Mouse (Mus musculus): ENCODE measurements around the gene Pdgfb. TPM values are rescaled to one million over a fixed set of nuclear protein-coding genes. Genes with fewer than 3 reads are reported as not detected.

Pdgfb gene
- polyA plus RNA-seq, 1 experiment from 2014 or later, result 0.85 TPM

DNA sequence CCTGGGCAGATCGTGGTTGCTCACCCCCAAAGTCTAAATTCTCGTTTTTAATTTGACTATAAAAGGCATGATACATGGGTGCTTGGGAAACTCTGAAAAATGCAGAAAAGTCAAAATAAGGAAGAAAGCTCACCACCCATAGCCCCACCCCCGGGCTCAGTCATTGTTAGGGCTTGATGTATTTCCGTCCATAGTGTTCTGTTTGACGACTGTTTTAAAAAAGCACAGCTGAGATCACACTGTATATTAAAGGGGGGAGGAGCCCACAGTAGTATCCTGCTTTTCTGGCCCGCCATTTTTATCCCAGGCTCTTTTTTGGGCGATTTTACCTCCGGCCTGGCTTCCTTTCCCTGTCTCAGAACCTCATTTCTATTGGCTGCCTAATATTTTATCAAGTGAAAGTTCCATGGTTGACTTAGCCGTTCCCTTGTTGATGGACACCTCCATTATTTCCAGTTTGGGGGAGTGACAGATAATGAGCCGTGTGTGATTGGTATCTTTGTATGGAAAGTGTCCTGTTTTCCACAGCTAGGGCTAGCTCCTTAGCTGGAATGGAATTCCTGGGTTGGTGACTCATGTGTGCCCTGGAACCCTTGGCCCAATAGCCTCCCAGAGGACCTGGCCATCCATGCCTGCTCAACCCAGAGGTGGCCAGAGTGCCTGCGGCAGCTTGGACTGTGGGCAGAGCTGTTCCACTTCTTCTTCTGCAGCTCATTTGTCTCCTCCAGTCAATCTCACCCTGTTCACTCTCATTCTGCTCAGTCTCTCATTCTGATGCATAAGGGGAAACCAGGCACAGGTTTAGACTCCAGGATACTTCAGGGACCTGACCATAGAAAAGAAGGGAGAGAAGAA, 22.7 kb upstream of the Pdgfb start:
- ATAC-seq (no peak), DNase-seq (no peak)
- Histone ChIP-seq H3K9me3 (ENCODE audit: low read length) (no peaks in the 10 kb centered on the region), H3K27ac (ENCODE audit: low read depth) (no peak overlapping the region), H3K27me3 (ENCODE audit: insufficient read depth, low read length) (no peaks in the 10 kb centered on the region), H3K4me3 (ENCODE audit: low read depth, low read length) (no peak overlapping the region), H3K4me2 (ENCODE audit: low read depth, low read length) (no peak overlapping the region), H3K4me1 (ENCODE audit: insufficient read depth) (no peaks in the 10 kb centered on the region), H3K36me3 (replicated peaks; ENCODE audit: insufficient read depth, low read length) (no peaks in the 10 kb centered on the region), H3K9ac (replicated peaks) (no peak overlapping the region)
- WGBS (ENCODE audit: insufficient replicate concordance), result 70% methylated on average over 11 of the region's 11 CpGs
- TF ChIP-seq EP300 (IDR thresholded peaks at IDR 0.05; ENCODE audit: low read depth), result no peak

DNA sequence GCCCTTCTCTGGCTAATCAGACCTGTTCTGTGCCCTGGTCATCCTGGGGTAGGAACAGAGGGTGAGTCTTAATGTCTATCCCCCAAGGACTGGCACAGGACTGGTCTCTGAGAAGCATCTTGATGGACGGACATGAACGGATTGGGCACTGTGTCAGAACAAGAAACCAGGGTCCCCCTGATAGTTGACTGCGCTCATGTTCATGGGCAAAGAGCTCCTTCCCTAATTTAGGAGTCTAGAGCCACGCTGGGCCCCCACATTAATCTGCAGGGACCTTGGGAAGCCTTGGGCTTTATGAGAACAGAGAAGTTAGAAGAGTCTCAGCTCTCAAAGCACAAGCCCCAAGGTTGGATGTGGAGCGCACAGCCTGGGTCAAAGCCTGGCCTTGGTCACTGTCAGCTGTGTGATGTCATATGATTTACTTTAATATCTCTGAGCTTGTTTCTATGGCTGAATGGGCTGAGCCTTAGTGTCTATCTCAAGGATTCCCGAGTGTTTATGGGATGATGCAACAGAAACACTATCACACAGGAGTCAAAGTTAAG, 20.6 kb upstream of the Pdgfb start:
- no peak overlapping the region for H3K4me3 ChIP-seq (ENCODE audit: low read depth, low read length)
- no peak overlapping the region for H3K9ac ChIP-seq (replicated peaks)
- no peaks in the 10 kb centered on the region for H3K36me3 ChIP-seq (replicated peaks; ENCODE audit: insufficient read depth, low read length)
- 76% methylated on average over 6 of the region's 6 CpGs for WGBS (ENCODE audit: insufficient replicate concordance)
- no peaks in the 10 kb centered on the region for H3K27me3 ChIP-seq (ENCODE audit: insufficient read depth, low read length)
- no peaks in the 10 kb centered on the region for H3K9me3 ChIP-seq (ENCODE audit: low read length)
- H3K27ac ChIP-seq (ENCODE audit: low read depth), result no peak overlapping the region
- no peak for TF ChIP-seq EP300 (IDR thresholded peaks at IDR 0.05; ENCODE audit: low read depth)
- no peak for TF ChIP-seq CTCF (IDR thresholded peaks at IDR 0.05; ENCODE audit: low read depth)
- no peak for ATAC-seq
- no peak for DNase-seq
- H3K4me2 ChIP-seq (ENCODE audit: low read depth, low read length), result no peak overlapping the region
- H3K4me1 ChIP-seq (ENCODE audit: insufficient read depth), result no peaks in the 10 kb centered on the region

- Histone ChIP-seq H3K36me3 (replicated peaks; ENCODE audit: insufficient read depth, low read length) (no peaks in the 10 kb centered on the region), H3K27me3 (ENCODE audit: insufficient read depth, low read length) (no peaks in the 10 kb centered on the region), H3K4me3 (ENCODE audit: low read depth, low read length) (no peak overlapping the region), H3K4me1 (ENCODE audit: insufficient read depth) (no peaks in the 10 kb centered on the region), H3K9me3 (ENCODE audit: low read length) (no peaks in the 10 kb centered on the region), H3K4me2 (ENCODE audit: low read depth, low read length) (no peak overlapping the region), H3K27ac (ENCODE audit: low read depth) (no peak overlapping the region), H3K9ac (replicated peaks) (no peak overlapping the region)
- TF ChIP-seq EP300 (IDR thresholded peaks at IDR 0.05; ENCODE audit: low read depth) (no peak), CTCF (IDR thresholded peaks at IDR 0.05; ENCODE audit: low read depth) (no peak)
- ATAC-seq, result no peak
- no peak for DNase-seq
Measured at GRCm38 (mm10) chr15:80034913-80035312, 20.1 kb upstream of the Pdgfb start.

GRCm38 (mm10) chr15:80034366-80034765, 19.6 kb upstream of the Pdgfb start:
- Histone ChIP-seq H3K27ac (ENCODE audit: low read depth) (no peak overlapping the region), H3K4me2 (ENCODE audit: low read depth, low read length) (no peak overlapping the region), H3K27me3 (ENCODE audit: insufficient read depth, low read length) (no peaks in the 10 kb centered on the region), H3K4me3 (ENCODE audit: low read depth, low read length) (no peak overlapping the region), H3K36me3 (replicated peaks; ENCODE audit: insufficient read depth, low read length) (no peaks in the 10 kb centered on the region), H3K4me1 (ENCODE audit: insufficient read depth) (no peaks in the 10 kb centered on the region), H3K9ac (replicated peaks) (no peak overlapping the region), H3K9me3 (ENCODE audit: low read length) (no peaks in the 10 kb centered on the region)
- no peak for ATAC-seq
- 64% methylated on average over 7 of the region's 7 CpGs for WGBS (ENCODE audit: insufficient replicate concordance)
- DNase-seq, result no peak
- TF ChIP-seq CTCF (IDR thresholded peaks at IDR 0.05; ENCODE audit: low read depth) (no peak), EP300 (IDR thresholded peaks at IDR 0.05; ENCODE audit: low read depth) (no peak)

GRCm38 (mm10) chr15:80031133-80031532, 16.4 kb upstream of the Pdgfb start:
- Histone ChIP-seq H3K9me3 (ENCODE audit: low read length) (no peaks in the 10 kb centered on the region), H3K27me3 (ENCODE audit: insufficient read depth, low read length) (no peaks in the 10 kb centered on the region), H3K4me3 (ENCODE audit: low read depth, low read length) (no peak overlapping the region), H3K27ac (ENCODE audit: low read depth) (no peak overlapping the region), H3K4me1 (ENCODE audit: insufficient read depth) (0 out of 2 replicates have a peak, but pooled peaks cover under 1% of the 10 kb centered on the region), H3K4me2 (ENCODE audit: low read depth, low read length) (no peak overlapping the region), H3K36me3 (replicated peaks; ENCODE audit: insufficient read depth, low read length) (no peaks in the 10 kb centered on the region), H3K9ac (replicated peaks) (no peak overlapping the region)
- DNase-seq (no peak), ATAC-seq (no peak)
- 72% methylated on average over 4 of the region's 4 CpGs for WGBS (ENCODE audit: insufficient replicate concordance)
- no peak for TF ChIP-seq EP300 (IDR thresholded peaks at IDR 0.05; ENCODE audit: low read depth)
- peak; percentile 59 for TF ChIP-seq CTCF (IDR thresholded peaks at IDR 0.05; ENCODE audit: low read depth)

GRCm38 (mm10) chr15:80030399-80030798, 15.6 kb upstream of the Pdgfb start:
- no peak for ATAC-seq
- no peak overlapping the region for H3K27ac ChIP-seq (ENCODE audit: low read depth)
- TF ChIP-seq CTCF (IDR thresholded peaks at IDR 0.05; ENCODE audit: low read depth), result no peak
- no peak for TF ChIP-seq EP300 (IDR thresholded peaks at IDR 0.05; ENCODE audit: low read depth)
- H3K36me3 ChIP-seq (replicated peaks; ENCODE audit: insufficient read depth, low read length), result no peaks in the 10 kb centered on the region
- H3K4me3 ChIP-seq (ENCODE audit: low read depth, low read length), result no peak overlapping the region
- 66% methylated on average over 10 of the region's 10 CpGs for WGBS (ENCODE audit: insufficient replicate concordance)
- DNase-seq, result no peak
- no peak overlapping the region for H3K4me2 ChIP-seq (ENCODE audit: low read depth, low read length)
- H3K4me1 ChIP-seq (ENCODE audit: insufficient read depth), result peaks cover 8% of the 10 kb centered on the region; the same call in 1 of the 2 replicates
- no peaks in the 10 kb centered on the region for H3K27me3 ChIP-seq (ENCODE audit: insufficient read depth, low read length)
- H3K9me3 ChIP-seq (ENCODE audit: low read length), result no peaks in the 10 kb centered on the region
- H3K9ac ChIP-seq (replicated peaks), result no peak overlapping the region

Measured in liver, postnatal 0 days (tissue).